ENCODE assay signal across 20 mouse cellular contexts in the genomic region with DNA sequence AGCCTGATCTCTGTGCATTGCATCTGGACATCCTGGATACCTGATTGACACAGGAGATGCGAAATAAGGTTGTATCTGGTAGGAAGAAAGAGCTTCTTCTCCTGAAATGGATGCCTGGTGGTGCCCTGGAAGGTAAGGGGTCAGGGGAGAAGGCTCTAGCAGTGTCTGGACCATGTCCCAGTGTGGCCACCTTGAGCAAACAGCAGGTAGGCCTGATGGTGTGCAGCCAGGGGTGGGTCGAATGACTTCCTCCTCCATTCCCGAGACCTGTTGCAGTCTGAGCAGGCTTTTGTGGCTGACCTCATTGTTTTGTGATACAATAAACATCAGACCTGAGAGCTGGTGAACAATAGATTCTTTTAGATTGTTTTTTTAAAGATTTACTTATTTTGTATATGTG.
"Had no signal": no experiment of that assay in that cellular context is flagged by ENCODE, and none has a peak within 500 bp of the region (broad histone marks: within the 10 kb centered on the region; RNA-seq: fewer than 3 reads in every experiment).

No protein-coding gene starts in this region.

- H3K27me3 ChIP-seq: kidney, embryonic 15.5 days; limb, embryonic 12.5 days; limb, embryonic 15.5 days; liver, embryonic 12.5 days; liver, embryonic 15.5 days; midbrain, embryonic 15.5 days; neural tube, embryonic 12.5 days had no signal

- ATAC-seq: inflammation-experienced regulatory T-cells, adult 6 months; midbrain, embryonic 15.5 days had no signal

- H3K9ac ChIP-seq: hindbrain, embryonic 14.5 days; kidney, embryonic 15.5 days; limb, embryonic 12.5 days; limb, embryonic 15.5 days; liver, embryonic 12.5 days; liver, embryonic 15.5 days; midbrain, embryonic 15.5 days; neural tube, embryonic 12.5 days had no signal

- H3K4me1 ChIP-seq: limb, embryonic 12.5 days had no signal

- H3K9me3 ChIP-seq: kidney, embryonic 15.5 days; limb, embryonic 12.5 days; limb, embryonic 15.5 days; liver, embryonic 12.5 days; liver, embryonic 15.5 days; midbrain, embryonic 15.5 days; neural tube, embryonic 12.5 days had no signal

- H3K4me2 ChIP-seq: hindbrain, embryonic 14.5 days; kidney, embryonic 15.5 days; limb, embryonic 12.5 days; limb, embryonic 15.5 days; liver, embryonic 12.5 days; liver, embryonic 15.5 days; midbrain, embryonic 15.5 days; neural tube, embryonic 12.5 days had no signal

- DNase-seq: kidney, adult 11 months; kidney, adult 8-10 months; kidney, postnatal 10 days; kidney, postnatal 36 days; left cerebral cortex, postnatal 4 days; lung, adult 18-20 months; lung, postnatal 4 days; thymus, adult 2 months; thymus, postnatal 14 days; thymus, postnatal 4 days had no signal

- H3K36me3 ChIP-seq: kidney, embryonic 15.5 days; limb, embryonic 12.5 days; limb, embryonic 15.5 days; liver, embryonic 12.5 days; liver, embryonic 15.5 days; midbrain, embryonic 15.5 days; neural tube, embryonic 12.5 days had no signal

- H3K4me3 ChIP-seq: kidney, embryonic 15.5 days; limb, embryonic 12.5 days; limb, embryonic 15.5 days; liver, embryonic 12.5 days; liver, embryonic 15.5 days; midbrain, embryonic 15.5 days; neural tube, embryonic 12.5 days had no signal

- H3K27ac ChIP-seq: hindbrain, embryonic 14.5 days; hindbrain, postnatal 0 days; kidney, embryonic 15.5 days; limb, embryonic 12.5 days; limb, embryonic 15.5 days; liver, embryonic 12.5 days; liver, embryonic 15.5 days; midbrain, embryonic 15.5 days; neural tube, embryonic 12.5 days had no signal
